Mouse (Mus musculus) cerebellum, postnatal 36 days (tissue): Measurements from ENCODE around the gene Srd5a1.
"Not testable (repeated sequence)": the region's sequence is repeated elsewhere in the genome, so short reads cannot be mapped to it uniquely, and the experiment has no call there.

Experiments used
- DNase-seq, 2 experiments: peaks; one replicate each; pipeline ENCODE4 v3.0.0; 2021 to 2022; ENCODE audit warnings: mixed read lengths in 2 of 2

The Srd5a1 gene

GRCm38 (mm10) chr13:69569201-69569600 lies 42.0 kb downstream of the Srd5a1 start:
- no peak for DNase-seq

- DNase-seq, result not testable (repeated sequence)
Measured at GRCm38 (mm10) chr13:69565401-69565800, 45.8 kb downstream of the Srd5a1 start.

GRCm38 (mm10) chr13:69564573-69564972 lies 46.7 kb downstream of the Srd5a1 start:
- DNase-seq, result no peak

- DNase-seq, result no peak
Measured at GRCm38 (mm10) chr13:69563905-69564304, 47.3 kb downstream of the Srd5a1 start.

GRCm38 (mm10) chr13:69562654-69563574 lies 48.3 kb downstream of the Srd5a1 start:
- no peak for DNase-seq

- DNase-seq, result no peak
Measured at GRCm38 (mm10) chr13:69562004-69562403, 49.2 kb downstream of the Srd5a1 start.

GRCm38 (mm10) chr13:69559291-69559961 lies 51.8 kb downstream of the Srd5a1 start:
- no peak for DNase-seq

- peak; percentile 66 to 71 for DNase-seq
Measured at GRCm38 (mm10) chr13:69558098-69558660, 53.1 kb downstream of the Srd5a1 start.

- no peak for DNase-seq
Measured at GRCm38 (mm10) chr13:69556728-69557127, 54.5 kb downstream of the Srd5a1 start.

GRCm38 (mm10) chr13:69555957-69556482 lies 55.2 kb downstream of the Srd5a1 start:
- no peak for DNase-seq

- DNase-seq, result no peak
Measured at GRCm38 (mm10) chr13:69555045-69555444, 56.2 kb downstream of the Srd5a1 start.

GRCm38 (mm10) chr13:69554255-69554654 lies 57.0 kb downstream of the Srd5a1 start:
- DNase-seq, result no peak

GRCm38 (mm10) chr13:69553024-69553423 lies 58.2 kb downstream of the Srd5a1 start:
- DNase-seq, result peak in 1 of 2 experiments; percentile 49

GRCm38 (mm10) chr13:69550831-69551230 lies 60.4 kb downstream of the Srd5a1 start:
- DNase-seq, result no peak

GRCm38 (mm10) chr13:69549980-69550379 lies 61.3 kb downstream of the Srd5a1 start:
- DNase-seq, result no peak

GRCm38 (mm10) chr13:69547488-69548180 lies 63.6 kb downstream of the Srd5a1 start:
- no peak for DNase-seq

- DNase-seq, result no peak
Measured at GRCm38 (mm10) chr13:69545019-69545418, 66.2 kb downstream of the Srd5a1 start.

- DNase-seq, result no peak
Measured at GRCm38 (mm10) chr13:69543595-69543994, 67.6 kb downstream of the Srd5a1 start.

GRCm38 (mm10) chr13:69542571-69543352 lies 68.5 kb downstream of the Srd5a1 start:
- no peak for DNase-seq

- DNase-seq, result no peak
Measured at GRCm38 (mm10) chr13:69541776-69542175, 69.5 kb downstream of the Srd5a1 start.

GRCm38 (mm10) chr13:69541209-69541608 lies 70.0 kb downstream of the Srd5a1 start:
- peak in 1 of 2 experiments; percentile 46 for DNase-seq

- peak in 1 of 2 experiments; percentile 0 for DNase-seq
Measured at GRCm38 (mm10) chr13:69538327-69538726, 72.9 kb downstream of the Srd5a1 start.
